Mouse (Mus musculus) B cell, adult (primary cell): ENCODE measurements around the gene Gli1. TPM values are rescaled to one million over a fixed set of nuclear protein-coding genes. Genes with fewer than 3 reads are reported as not detected.

Experiments
- total RNA-seq: library from RNA; stranded (reverse); gene quantifications from 4 replicates; pipeline ENCODE4 v1.2.4, GENCODE M21; 2023; ENCODE audit not compliant: inconsistent age

The Gli1 gene
- total RNA-seq, result 0.13 TPM in 1 of 4 replicates, not detected in the others

GRCm38 (mm10) chr10:127341891-127342639 lies at the start of gene Gli1:
Gene Gli1 (minus strand): TSS chr10:127341974.

GRCm38 (mm10) chr10:127380251-127380691 lies 38.5 kb upstream of the Gli1 start, which contains the start of gene R3hdm2:
Gene R3hdm2 (plus strand): TSS chr10:127380327.

GRCm38 (mm10) chr10:127369834-127370820 lies 28.4 kb upstream of the Gli1 start, which contains the start of gene Inhbc:
Gene Inhbc (minus strand): TSS chr10:127370431.

DNA sequence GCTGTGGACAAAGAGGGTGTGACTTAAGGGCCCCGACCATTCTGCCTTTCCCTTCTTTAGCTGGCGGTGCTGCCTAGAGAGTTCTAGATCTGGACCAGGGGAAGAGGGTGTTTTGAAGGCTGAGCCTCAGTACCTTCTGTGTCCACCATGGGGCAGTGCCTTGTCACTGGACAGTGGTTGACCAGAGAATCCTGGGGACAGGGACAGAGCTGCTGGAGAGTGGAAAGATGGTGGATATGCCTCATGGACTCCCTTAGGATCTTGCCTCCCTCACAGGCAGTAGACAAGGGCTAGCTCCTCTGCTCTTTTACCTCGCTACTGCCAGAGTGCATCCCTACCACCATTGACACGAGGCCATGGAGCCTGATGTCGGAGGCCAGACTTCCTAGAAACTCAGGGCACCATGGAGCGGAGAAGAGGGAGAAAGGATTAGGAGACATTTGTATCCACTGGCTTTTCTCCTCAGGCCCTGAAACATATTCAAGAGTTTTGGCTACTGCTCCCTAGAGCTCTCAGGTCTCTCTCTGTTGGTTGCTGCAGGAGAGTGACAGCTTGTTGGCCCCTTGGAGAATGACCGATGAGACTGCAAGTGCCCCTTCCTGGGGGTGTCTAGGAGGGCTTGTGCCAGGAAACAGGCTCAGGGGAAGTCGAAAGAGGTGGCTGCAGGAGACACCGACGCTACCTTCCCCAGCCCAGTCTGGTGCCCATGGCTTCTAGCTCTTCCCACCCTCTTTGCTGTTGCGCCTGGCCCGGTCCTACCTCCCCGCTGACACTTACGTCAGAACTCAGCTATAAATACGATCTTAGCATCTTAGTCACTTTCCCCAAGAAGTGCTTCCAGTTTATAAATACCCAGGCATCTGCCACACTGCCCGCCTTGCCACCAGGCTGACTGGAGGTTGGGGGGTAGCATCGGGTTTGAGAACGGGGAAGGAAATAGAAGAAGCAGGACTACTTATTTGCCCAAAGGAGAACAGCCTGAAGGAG lies 12.4 kb upstream of the Gli1 start, which contains the start of gene Inhbe:
Gene Inhbe (minus strand): TSS at position 503 of the 987 bp plus-strand sequence.

DNA sequence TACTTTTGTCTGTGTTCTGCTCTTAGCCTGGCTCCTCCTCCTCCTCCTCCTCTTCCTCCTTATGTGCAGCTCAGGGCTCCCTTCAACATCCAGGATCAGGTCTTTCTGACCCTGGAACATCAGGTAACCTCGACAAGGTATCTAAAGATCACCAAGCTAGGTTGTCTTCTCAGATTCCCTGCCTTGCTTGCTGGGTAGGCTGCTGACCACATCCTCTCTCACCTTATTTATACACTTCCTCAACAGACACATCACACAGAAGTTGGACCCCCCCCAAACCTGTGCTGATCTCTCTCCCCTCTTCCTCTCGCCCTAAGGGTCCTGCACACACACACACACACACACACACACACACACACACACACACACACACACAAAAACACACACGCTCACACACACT lies 20.2 kb downstream of the Gli1 start, which contains the start of gene Arhgap9:
Gene Arhgap9 (plus strand): TSS at position 344 of the 400 bp plus-strand sequence.

DNA sequence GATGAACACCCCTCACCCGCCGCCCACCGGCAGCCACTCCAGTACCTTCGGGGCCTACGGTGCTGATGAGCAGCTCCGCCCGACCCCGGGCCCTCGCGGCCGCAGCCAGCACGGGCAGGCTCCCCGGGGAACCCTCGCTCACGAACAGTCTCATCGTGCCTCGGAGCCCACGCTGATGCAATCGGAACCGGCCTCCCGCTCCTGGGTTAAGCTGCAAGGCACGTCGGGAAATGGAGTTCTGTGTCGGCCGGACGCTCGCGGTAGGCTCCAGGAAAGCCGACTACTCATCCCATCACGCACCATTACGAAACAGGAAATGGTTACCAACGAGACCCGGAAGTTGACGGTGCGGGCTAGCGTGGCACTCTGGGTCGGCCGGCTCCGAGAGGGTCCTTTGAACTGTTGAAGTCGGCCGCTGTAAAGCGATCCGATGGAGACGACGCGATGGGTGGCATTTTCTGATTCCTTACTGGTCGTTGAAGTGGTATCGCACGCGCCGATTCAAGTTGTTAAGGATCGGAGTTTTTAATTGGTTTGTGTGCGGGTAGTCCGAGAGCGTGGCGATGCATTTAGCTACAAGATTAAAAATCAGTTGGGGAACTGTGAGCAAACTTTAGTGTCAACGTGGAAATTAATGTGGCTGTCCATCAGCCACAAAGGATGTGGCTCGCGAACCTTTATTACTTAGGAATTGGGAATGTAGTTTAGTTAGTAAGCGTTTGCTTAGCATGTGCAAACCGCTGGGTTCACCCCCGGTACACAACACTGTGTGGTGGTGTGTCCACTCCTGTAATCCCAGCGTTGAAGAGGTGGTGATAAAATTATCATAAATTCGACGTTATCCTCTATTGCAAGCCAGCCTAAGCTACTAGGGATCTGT lies 30.1 kb downstream of the Gli1 start, which contains the start of gene Mars:
Gene Mars (minus strand): TSS at position 311 of the 880 bp plus-strand sequence.

GRCm38 (mm10) chr10:127288800-127289572 lies 52.8 kb downstream of the Gli1 start, which contains the start of gene Mbd6:
Gene Mbd6 (minus strand): TSS chr10:127289018.

Other genes with a start within 250 kb of the Gli1 start
- gene Os9, start 220.8 kb downstream of the Gli1 start, total RNA-seq, result 82.4 to 86.0 TPM (median 83.5 TPM) in 4 replicates
- gene B4galnt1, start 176.7 kb downstream of the Gli1 start, total RNA-seq, result 441 to 475 TPM (median 457 TPM) in 4 replicates
- gene Slc26a10, start 161.3 kb downstream of the Gli1 start, total RNA-seq, result not detected in 4 replicates
- gene Arhgef25, start 151.9 kb downstream of the Gli1 start, total RNA-seq, result 0.51 TPM in 1 of 4 replicates, not detected in the others
- gene Dtx3, start 146.2 kb downstream of the Gli1 start, total RNA-seq, result 65.6 to 71.2 TPM (median 67.8 TPM) in 4 replicates
- gene Pip4k2c, start 130.4 kb downstream of the Gli1 start, total RNA-seq, result 54.6 to 62.2 TPM (median 61.4 TPM) in 4 replicates
- 0.29 to 0.54 TPM (median 0.32 TPM) in 3 of 4 replicates, not detected in the other for gene Kif5a, start 78.6 kb downstream of the Gli1 start, total RNA-seq
- gene Dctn2, start 75.6 kb downstream of the Gli1 start, total RNA-seq, result 98.5 to 110 TPM (median 104 TPM) in 4 replicates
- gene Mbd6, start 53.0 kb downstream of the Gli1 start, total RNA-seq, result 110 to 114 TPM (median 112 TPM) in 4 replicates
- 50.8 to 76.3 TPM (median 70.5 TPM) in 4 replicates for gene Mars, start 30.2 kb downstream of the Gli1 start, total RNA-seq
- gene Arhgap9, start 20.0 kb downstream of the Gli1 start, total RNA-seq, result 100 to 111 TPM (median 107 TPM) in 4 replicates
- gene Inhbe, start 12.4 kb upstream of the Gli1 start, total RNA-seq, result not detected in 4 replicates
- not detected in 4 replicates for gene Inhbc, start 28.5 kb upstream of the Gli1 start, total RNA-seq
- gene R3hdm2, start 38.4 kb upstream of the Gli1 start, total RNA-seq, result 115 to 122 TPM (median 119 TPM) in 4 replicates
- gene Stac3, start 159.7 kb upstream of the Gli1 start, total RNA-seq, result 5.6 to 12.8 TPM (median 10.4 TPM) in 4 replicates
- gene Ndufa4l2, start 173.0 kb upstream of the Gli1 start, total RNA-seq, result not detected in 4 replicates
- 68.8 to 81.0 TPM (median 69.2 TPM) in 4 replicates for gene Shmt2, start 180.5 kb upstream of the Gli1 start, total RNA-seq
- not detected in 4 replicates for gene Nxph4, start 192.6 kb upstream of the Gli1 start, total RNA-seq